Mouse (Mus musculus) limb, embryonic 15.5 days (tissue): ENCODE measurements around the gene Pcsk6. TPM values are rescaled to one million over a fixed set of nuclear protein-coding genes. Genes with fewer than 3 reads are reported as not detected.

Source experiments
- ATAC-seq: fragments of 200-750 bp; cut with Nextera tagmentation; 2 replicates; pipeline ENCODE4 v1.8.0; 2017; ENCODE audit warnings: low read depth, moderate TSS enrichment; ENCODE audit not compliant: insufficient number of reproducible peaks, low FRiP score, low TSS enrichment
- H3K27ac ChIP-seq: fragments of 300-500 bp; sonication (generic); 2 replicates; pipeline ENCODE4 v1.5.1; 2015; ENCODE audit warnings: moderate library complexity, mild to moderate bottlenecking, inconsistent platforms
- H3K27me3 ChIP-seq: fragments of 300-500 bp; sonication (generic); 2 replicates; pipeline ENCODE4 v1.6.1; 2015; ENCODE audit warnings: inconsistent platforms
- H3K36me3 ChIP-seq: fragments of 300-500 bp; sonication (generic); 2 replicates; pipeline ENCODE4 v1.6.1; 2015; ENCODE audit warnings: inconsistent platforms
- H3K4me1 ChIP-seq: fragments of 300-500 bp; sonication (generic); 2 replicates; pipeline ENCODE4 v1.6.1; 2015; ENCODE audit warnings: inconsistent platforms
- H3K4me2 ChIP-seq: fragments of 300-500 bp; sonication (generic); 2 replicates; pipeline ENCODE4 v1.6.1; 2015; ENCODE audit warnings: mild to moderate bottlenecking, inconsistent platforms
- H3K4me3 ChIP-seq: fragments of 300-500 bp; sonication (generic); 2 replicates; pipeline ENCODE4 v1.5.1; 2015; ENCODE audit warnings: mild to moderate bottlenecking, inconsistent platforms
- H3K9ac ChIP-seq: fragments of 300-500 bp; sonication (generic); 2 replicates; pipeline ENCODE4 v1.6.1; 2015; ENCODE audit warnings: inconsistent platforms
- H3K9me3 ChIP-seq: fragments of 300-500 bp; sonication (generic); 2 replicates; pipeline ENCODE4 v1.6.1; 2016; ENCODE audit warnings: inconsistent platforms
- WGBS: fragments of 180-500 bp; shearing (Covaris S2); methylation state at CpG from one replicate; pipeline ENCODE4 v1.1.7; 2015; 5-methylcytosine and 5-hydroxymethylcytosine counted together
- polyA plus RNA-seq: library from polyadenylated mRNA; unstranded; fragments of >200 nt; fragmentation: Nextera tagmentation; extraction: Ambion mirVana; gene quantifications from 2 replicates; pipeline ENCODE4 v1.2.1, GENCODE M21; 2015

The Pcsk6 gene
- polyA plus RNA-seq, 1 experiment from 2014 or later = 10.3 TPM

DNA sequence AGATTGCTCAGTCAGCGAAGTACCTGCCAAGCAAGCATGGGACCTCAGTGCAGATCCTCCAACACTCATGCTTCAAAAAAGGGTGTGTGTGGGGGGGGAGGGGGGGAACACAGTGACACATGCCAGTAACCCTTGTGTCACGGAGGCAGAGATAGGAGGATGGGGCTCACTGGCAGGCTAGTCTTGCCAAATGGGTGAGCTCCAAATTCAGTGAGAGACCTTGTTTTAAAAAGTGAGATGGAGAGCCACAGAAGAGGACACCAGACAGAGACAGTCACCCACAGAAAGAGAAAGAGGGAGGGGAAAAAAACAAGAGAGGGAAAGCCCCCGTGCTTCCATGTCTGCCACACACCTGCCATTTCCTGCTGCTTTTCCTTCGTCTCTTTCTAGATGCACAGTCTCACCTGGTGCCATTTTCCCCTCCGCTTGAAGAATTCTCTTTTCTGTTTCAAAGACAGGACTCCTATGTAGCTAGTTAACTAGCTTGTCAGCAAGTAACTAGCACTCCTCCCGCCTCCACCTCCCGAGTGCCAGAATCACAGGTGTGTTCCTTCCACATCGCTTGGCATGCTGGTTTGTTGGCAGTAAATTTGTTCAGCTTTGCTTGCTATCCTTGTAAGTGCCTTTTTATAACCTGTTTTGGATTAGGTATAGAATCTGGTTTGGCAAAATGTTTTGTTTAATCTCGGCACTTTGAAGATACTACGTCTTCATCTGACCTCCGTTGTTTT lies 146.8 kb downstream of the Pcsk6 start:
- no peaks in the 10 kb centered on the region for H3K9me3 ChIP-seq
- ATAC-seq = no peak
- H3K27me3 ChIP-seq = 0 out of 2 replicates have a peak, but pooled peaks cover 5% of the 10 kb centered on the region
- peaks cover 34% of the 10 kb centered on the region for H3K4me1 ChIP-seq
- H3K4me2 ChIP-seq = no peak overlapping the region
- no peak overlapping the region for H3K27ac ChIP-seq
- 52% methylated on average over 11 of the region's 11 CpGs for WGBS
- no peaks in the 10 kb centered on the region for H3K36me3 ChIP-seq
- no peak overlapping the region for H3K4me3 ChIP-seq
- H3K9ac ChIP-seq = no peak overlapping the region

DNA sequence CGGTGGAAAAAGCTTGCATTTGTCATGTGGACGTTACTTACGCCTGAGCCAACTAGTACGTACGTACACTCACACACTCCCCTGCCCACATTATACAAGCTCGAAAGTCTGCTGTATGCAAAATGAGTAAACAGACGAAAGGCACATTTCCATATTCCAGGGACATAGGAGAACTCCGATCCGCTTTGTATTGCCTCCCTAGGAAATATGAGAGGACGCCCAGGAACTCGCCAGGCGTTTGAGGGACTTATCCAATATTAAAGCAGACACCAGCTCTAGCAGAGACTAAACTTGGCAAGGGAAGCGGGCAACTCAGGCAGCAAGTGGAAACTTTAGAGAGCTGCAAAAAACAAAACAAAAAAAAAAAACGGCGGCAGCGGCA lies 147.3 kb downstream of the Pcsk6 start:
- Histone ChIP-seq H3K9ac (no peak overlapping the region), H3K4me3 (no peak overlapping the region), H3K27me3 (0 out of 2 replicates have a peak, but pooled peaks cover 5% of the 10 kb centered on the region), H3K27ac (no peak overlapping the region), H3K4me2 (peak overlapping the region; percentile 12; the same call in 1 of the 2 replicates), H3K36me3 (no peaks in the 10 kb centered on the region), H3K4me1 (peaks cover 32% of the 10 kb centered on the region), H3K9me3 (no peaks in the 10 kb centered on the region)
- 56% methylated on average over 16 of the region's 16 CpGs for WGBS
- no peak for ATAC-seq

DNA sequence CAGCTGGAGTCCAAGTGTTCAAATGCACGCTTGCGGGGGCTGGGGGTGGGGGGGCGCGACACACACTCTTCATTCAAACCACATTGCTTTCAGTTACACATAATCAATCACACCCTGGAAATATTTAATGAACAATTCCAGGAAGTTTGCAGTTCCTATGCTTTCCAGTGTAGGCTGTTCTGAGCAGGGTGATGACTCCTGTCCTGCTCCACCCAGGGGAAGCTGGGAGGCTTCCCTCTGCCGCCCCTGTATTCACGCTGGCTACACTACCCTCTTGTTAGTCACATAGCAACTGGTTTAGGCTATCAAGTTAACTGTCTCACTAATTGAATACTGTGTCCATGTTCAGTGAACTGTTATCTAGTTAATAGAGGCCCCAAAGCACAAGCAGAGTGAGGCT lies 149.0 kb downstream of the Pcsk6 start:
- WGBS = 51% methylated on average over 6 of the region's 6 CpGs
- no peak for ATAC-seq
- no peaks in the 10 kb centered on the region for H3K36me3 ChIP-seq
- H3K4me2 ChIP-seq = no peak overlapping the region
- no peaks in the 10 kb centered on the region for H3K9me3 ChIP-seq
- H3K27ac ChIP-seq = no peak overlapping the region
- no peak overlapping the region for H3K9ac ChIP-seq
- peaks cover 32% of the 10 kb centered on the region for H3K4me1 ChIP-seq
- H3K27me3 ChIP-seq = 0 out of 2 replicates have a peak, but pooled peaks cover 5% of the 10 kb centered on the region
- no peak overlapping the region for H3K4me3 ChIP-seq

DNA sequence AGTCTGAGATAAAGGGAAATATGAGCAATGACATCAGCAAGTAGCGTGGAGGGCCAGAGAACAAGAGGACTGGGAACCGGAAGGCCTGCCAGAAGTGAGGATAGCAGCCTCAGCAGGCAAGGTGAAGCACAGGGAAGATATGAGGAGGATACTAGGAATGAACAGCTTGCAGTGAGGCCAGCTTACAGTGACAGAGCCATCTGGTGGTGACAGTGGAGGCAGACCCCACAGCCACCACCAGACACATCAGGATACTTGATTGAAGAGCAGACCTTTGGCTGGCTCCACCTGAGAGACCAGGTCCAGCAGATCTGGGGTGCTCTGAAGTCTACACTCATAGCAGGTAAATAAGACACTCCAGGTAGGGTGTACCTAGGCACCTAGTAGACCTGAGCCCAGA lies 166.2 kb downstream of the Pcsk6 start:
- 72% methylated on average over 2 of the region's 2 CpGs for WGBS
- Histone ChIP-seq H3K4me2 (no peak overlapping the region), H3K36me3 (no peaks in the 10 kb centered on the region), H3K27me3 (no peaks in the 10 kb centered on the region), H3K9me3 (no peaks in the 10 kb centered on the region), H3K4me3 (no peak overlapping the region), H3K27ac (no peak overlapping the region), H3K4me1 (peaks cover 13% of the 10 kb centered on the region), H3K9ac (no peak overlapping the region)
- ATAC-seq = no peak

DNA sequence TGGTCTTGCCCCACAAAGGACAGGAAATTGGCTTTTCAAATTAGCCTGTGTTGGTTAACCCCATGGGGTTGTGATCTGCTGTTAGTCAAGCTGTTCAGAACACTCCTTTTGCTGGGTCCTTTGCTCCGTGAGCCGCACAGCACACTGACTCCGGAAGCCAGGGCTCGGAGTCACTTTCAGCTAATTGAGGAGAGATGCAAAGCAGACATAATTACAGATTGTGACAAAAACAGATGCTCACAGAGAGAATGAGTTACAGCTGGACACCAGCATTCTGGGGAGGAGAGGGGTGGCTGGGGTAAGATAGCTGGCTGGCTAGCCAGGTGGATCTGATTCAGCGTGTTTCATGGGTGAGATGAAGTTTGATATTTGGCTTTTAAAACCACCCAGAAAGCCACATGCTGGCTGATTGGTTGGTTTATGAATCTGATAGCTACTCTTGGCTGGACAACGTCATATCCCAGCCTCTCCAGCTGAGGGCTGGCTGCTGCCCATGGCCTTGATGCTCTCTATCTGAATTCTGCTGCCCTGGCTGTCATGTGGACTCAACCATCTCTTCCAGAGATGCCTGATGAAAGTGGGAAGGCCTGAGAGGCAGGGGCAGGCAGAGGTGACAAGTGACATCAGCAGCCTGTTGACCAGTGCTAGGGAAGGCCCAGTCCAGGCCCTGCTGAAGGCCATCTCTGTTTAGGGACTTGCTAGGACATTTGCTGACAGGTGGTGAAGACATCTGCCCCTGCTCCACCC lies 167.4 kb downstream of the Pcsk6 start:
- H3K27ac ChIP-seq = no peak overlapping the region
- H3K27me3 ChIP-seq = no peaks in the 10 kb centered on the region
- 39% methylated on average over 6 of the region's 6 CpGs for WGBS
- no peaks in the 10 kb centered on the region for H3K36me3 ChIP-seq
- no peaks in the 10 kb centered on the region for H3K9me3 ChIP-seq
- H3K9ac ChIP-seq = no peak overlapping the region
- peaks cover 13% of the 10 kb centered on the region for H3K4me1 ChIP-seq
- no peak overlapping the region for H3K4me2 ChIP-seq
- no peak for ATAC-seq
- no peak overlapping the region for H3K4me3 ChIP-seq

DNA sequence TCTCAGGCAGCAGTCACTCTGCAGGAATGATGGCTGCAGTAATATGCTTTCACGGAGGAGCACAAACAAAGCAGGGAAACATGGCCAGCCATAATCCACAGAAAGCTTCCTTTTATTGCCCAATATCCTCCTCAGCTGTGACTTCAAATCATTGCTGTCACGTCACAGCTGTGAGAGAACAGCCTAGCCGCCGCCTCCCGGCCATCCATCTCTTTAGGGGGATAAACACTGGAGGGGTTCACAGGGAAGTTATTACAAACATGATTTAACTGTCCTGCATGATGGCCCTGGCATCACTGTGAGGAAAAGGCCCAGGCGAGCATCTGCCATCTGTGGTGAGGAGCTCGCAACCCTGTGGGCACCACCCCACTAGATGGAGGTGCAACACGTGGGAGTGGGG lies 175.3 kb downstream of the Pcsk6 start:
- peaks cover 13% of the 10 kb centered on the region; the same call in 1 of the 2 replicates for H3K27me3 ChIP-seq
- ATAC-seq = no peak
- H3K9me3 ChIP-seq = no peaks in the 10 kb centered on the region
- peaks cover 19% of the 10 kb centered on the region for H3K4me1 ChIP-seq
- H3K27ac ChIP-seq = no peak overlapping the region
- no peak overlapping the region for H3K9ac ChIP-seq
- H3K36me3 ChIP-seq = no peaks in the 10 kb centered on the region
- H3K4me2 ChIP-seq = no peak overlapping the region
- no peak overlapping the region for H3K4me3 ChIP-seq
- WGBS = 55% methylated on average over 8 of the region's 8 CpGs

DNA sequence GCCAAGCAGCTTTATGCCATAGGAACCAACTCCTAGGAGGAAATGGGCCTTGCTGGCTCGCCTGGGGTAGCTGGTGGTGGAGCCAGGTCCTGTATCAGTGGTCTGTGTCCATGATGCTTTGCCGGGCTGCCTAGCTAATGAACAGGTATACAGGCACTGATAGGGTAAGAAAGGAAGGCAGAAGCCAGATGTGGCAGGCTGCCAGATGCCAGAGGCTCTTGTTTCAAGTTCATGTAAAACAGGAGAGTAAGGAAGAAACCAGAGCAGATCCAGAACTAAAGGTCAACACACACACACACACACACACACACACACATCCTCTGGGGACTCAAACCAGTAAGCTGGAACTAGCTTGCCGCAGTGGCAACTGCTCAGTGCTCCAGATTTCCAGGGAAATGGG lies 176.7 kb downstream of the Pcsk6 start:
- WGBS = 39% methylated on average over 3 of the region's 3 CpGs

DNA sequence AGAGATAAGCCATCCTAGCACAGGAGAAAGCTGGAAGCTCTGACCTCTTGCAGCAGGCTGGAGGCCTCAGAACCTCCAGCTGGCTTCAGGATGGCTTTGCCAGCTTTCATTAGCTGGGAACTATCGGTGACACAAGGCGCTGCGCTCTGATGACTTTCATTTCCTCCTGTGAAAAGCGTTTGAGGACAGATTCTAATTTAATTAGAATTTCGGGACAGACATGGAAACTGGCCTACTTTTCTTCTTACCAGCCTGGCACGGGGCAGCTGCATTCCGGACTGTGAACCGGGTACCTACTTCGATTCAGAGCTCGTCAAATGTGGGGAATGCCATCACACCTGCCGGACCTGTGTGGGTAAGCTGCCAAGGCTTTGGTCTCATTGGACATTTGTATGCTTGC lies 177.2 kb downstream of the Pcsk6 start:
- peaks cover 17% of the 10 kb centered on the region; the same call in 1 of the 2 replicates for H3K27me3 ChIP-seq
- no peak overlapping the region for H3K4me3 ChIP-seq
- 0 out of 2 replicates have a peak overlapping the region, but pooled peaks have one; percentile 44 for H3K4me2 ChIP-seq
- no peak overlapping the region for H3K27ac ChIP-seq
- H3K4me1 ChIP-seq = peaks cover 23% of the 10 kb centered on the region
- 35% methylated on average over 11 of the region's 11 CpGs for WGBS
- no peaks in the 10 kb centered on the region for H3K36me3 ChIP-seq
- ATAC-seq = no peak
- no peaks in the 10 kb centered on the region for H3K9me3 ChIP-seq
- no peak overlapping the region for H3K9ac ChIP-seq

More for the DNA sequence above, 176.7 kb downstream of the Pcsk6 start:
- Histone ChIP-seq H3K4me1 (peaks cover 19% of the 10 kb centered on the region), H3K9ac (no peak overlapping the region), H3K27ac (no peak overlapping the region), H3K27me3 (peaks cover 13% of the 10 kb centered on the region; the same call in 1 of the 2 replicates), H3K4me2 (no peak overlapping the region), H3K4me3 (no peak overlapping the region), H3K36me3 (no peaks in the 10 kb centered on the region), H3K9me3 (no peaks in the 10 kb centered on the region)
- no peak for ATAC-seq

DNA sequence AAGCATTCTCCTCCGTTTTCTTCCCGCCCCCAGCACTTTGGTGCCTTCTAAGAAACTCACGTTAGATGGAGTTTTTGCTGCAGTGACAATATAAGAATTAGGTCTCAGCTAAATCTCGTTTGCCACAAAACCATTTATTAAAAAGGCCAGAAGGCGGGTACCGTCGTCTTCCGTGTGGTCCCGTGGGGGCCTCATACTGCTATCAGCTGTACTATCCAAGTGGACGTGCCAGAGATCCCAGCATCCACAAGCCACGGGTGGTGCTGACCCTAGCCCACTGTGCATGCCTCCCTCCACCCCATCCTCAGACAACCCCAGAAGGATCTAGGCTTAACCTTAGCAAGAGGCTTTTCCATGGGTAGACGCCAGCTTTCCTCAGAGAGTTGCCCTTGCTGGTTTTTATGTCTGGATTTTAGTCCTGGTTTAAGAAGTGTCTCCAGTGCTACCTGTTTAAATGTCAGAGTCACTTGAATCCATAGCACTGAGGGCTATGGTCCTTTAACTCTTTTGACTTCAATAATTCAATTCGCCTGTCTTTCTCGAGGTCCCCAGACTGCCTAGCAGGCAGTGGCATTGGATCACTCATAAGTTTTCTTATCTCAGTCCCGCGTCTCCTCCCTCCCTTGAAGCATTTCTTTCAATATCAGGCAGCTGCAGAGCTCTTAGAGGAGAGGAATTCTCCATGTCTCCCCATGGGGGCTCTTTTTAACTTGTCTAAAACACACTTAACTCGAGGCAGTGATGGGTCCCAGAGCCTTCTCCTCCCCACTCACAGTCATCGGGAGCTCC lies 178.7 kb downstream of the Pcsk6 start:
- 50% methylated on average over 18 of the region's 18 CpGs for WGBS
- Histone ChIP-seq H3K36me3 (no peaks in the 10 kb centered on the region), H3K27ac (no peak overlapping the region), H3K9me3 (no peaks in the 10 kb centered on the region), H3K4me2 (peak overlapping the region; percentile 44), H3K27me3 (peaks cover 9% of the 10 kb centered on the region; the same call in 1 of the 2 replicates), H3K4me3 (peak overlapping the region; percentile 23; the same call in 1 of the 2 replicates), H3K9ac (no peak overlapping the region), H3K4me1 (peaks cover 35% of the 10 kb centered on the region)
- ATAC-seq = no peak

DNA sequence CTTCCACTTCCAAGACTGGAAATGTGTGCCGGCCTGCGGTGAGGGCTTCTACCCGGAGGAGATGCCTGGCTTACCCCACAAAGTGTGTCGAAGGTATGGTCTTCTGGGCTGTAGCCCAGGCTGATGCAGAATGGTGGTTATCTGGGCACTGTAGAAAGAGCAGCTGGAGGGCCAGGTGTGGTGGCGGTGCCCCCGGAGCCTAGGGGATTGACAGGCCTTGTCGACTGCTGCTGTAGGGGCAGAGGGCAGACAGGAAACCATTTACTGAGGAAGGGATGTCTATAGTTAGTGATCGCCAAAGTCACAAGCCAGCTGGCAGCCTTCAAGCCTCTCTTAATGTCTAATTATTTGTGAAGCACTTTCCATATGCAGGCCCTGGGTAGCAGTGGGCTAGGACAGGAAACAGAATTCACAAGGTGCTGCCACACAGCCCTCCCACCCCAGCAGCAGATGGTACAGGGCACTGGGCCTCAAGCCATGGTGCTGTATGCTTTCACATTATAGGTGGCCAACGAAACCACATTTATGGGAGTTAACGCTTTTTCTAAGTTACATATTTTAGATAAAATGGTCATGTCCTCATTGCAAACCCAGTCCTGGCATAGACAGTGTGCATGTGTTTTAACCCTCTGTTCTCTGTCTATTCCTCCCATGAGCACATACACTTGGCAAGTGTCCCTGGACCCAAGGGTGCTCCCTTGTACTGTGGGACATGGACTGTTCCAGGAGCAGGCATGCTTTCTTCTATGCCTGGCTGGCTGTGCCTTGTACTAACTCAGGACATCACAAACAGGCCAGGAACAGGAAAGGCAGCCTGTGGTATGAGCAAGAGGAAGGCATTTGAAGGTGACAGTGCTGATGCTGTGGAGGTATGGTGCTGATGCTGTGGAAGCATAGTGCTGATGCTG lies 182.3 kb downstream of the Pcsk6 start, which contains the start of gene Gm45213:
Gene Gm45213, plus strand, starts transcription at position 51 of the 908 bp plus-strand sequence.
- Histone ChIP-seq H3K27ac (no peak within 1 kb of the TSS), H3K9me3 (no peaks in the 10 kb centered on the region), H3K4me1 (peaks cover 46% of the 10 kb centered on the region), H3K9ac (no peak within 1 kb of the TSS), H3K4me2 (no peak within 1 kb of the TSS), H3K4me3 (no peak within 1 kb of the TSS), H3K36me3 (no peaks in the 10 kb centered on the region), H3K27me3 (peaks cover 7% of the 10 kb centered on the region; the same call in 1 of the 2 replicates)
- WGBS = 48% methylated on average over 10 of the region's 10 CpGs
- no peak for ATAC-seq

DNA sequence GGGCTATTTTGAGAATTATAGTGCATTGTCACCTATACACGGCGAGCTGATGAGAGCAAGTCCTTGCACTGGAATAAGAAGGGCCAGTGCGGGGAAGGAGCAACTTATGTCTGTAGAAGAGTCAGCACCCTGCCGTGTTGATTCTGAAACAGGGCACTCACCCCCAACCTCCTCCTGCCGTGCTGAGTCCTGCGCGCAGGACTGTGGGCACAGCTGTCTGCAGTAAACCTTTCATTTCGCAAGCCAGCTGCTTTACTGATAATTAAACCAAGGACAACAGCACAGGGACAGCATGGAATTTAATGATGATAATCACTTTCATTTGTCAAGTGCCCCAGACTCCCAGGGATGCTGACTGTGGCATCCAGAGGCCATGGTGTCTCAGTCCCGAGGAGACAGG lies 183.1 kb downstream of the Pcsk6 start:
- Histone ChIP-seq H3K4me1 (peaks cover 38% of the 10 kb centered on the region), H3K4me2 (no peak overlapping the region), H3K9me3 (no peaks in the 10 kb centered on the region), H3K4me3 (no peak overlapping the region), H3K36me3 (0 out of 2 replicates have a peak, but pooled peaks cover 7% of the 10 kb centered on the region), H3K9ac (no peak overlapping the region), H3K27ac (no peak overlapping the region), H3K27me3 (peaks cover 13% of the 10 kb centered on the region; the same call in 1 of the 2 replicates)
- ATAC-seq = no peak
- WGBS = 36% methylated on average over 9 of the region's 9 CpGs
